Mouse (Mus musculus) macrophage (primary cell): ENCODE measurements around the gene Ube2cbp. TPM values are rescaled to one million over a fixed set of nuclear protein-coding genes. Genes with fewer than 3 reads are reported as not detected.

ENCODE experiments used
- H3K27ac ChIP-seq: fragments of 350-480 bp; formaldehyde crosslinking; 2 replicates; pipeline ENCODE4 v1.9.0; 2021
- H3K36me3 ChIP-seq: fragments of 350-480 bp; formaldehyde crosslinking; 2 replicates; pipeline ENCODE4 v1.9.0; 2021; ENCODE audit errors: inconsistent target
- H3K4me3 ChIP-seq: fragments of 350-480 bp; formaldehyde crosslinking; 2 replicates; pipeline ENCODE4 v1.9.0; 2021; ENCODE audit errors: inconsistent target
- H3K79me2 ChIP-seq: fragments of 350-480 bp; formaldehyde crosslinking; 2 replicates; pipeline ENCODE4 v1.9.0; 2021; ENCODE audit errors: inconsistent target
- WGBS: methylation state at CpG from one replicate; pipeline ENCODE4 v1.1.7; 2026; ENCODE audit warnings: inconsistent platforms; ENCODE audit not compliant: missing documents; 5-methylcytosine and 5-hydroxymethylcytosine counted together
- polyA plus RNA-seq: library from polyadenylated mRNA; stranded (reverse); fragments of 250-400 nt; gene quantifications from 3 replicates; pipeline ENCODE4 v1.2.4, GENCODE M21; 2018; ENCODE audit warnings: inconsistent platforms

Ube2cbp gene
- polyA plus RNA-seq, 1 experiment from 2014 or later: not detected

- Histone ChIP-seq H3K27ac (no peak overlapping the region), H3K79me2 (no peaks in the 10 kb centered on the region), H3K4me3 (no peak overlapping the region), H3K36me3 (no peaks in the 10 kb centered on the region)
- WGBS: 93% methylated on average over 2 of the region's 2 CpGs
These were observed 74.0 kb downstream of the Ube2cbp start for GRCm38 (mm10) chr9:86390713-86391112.

DNA sequence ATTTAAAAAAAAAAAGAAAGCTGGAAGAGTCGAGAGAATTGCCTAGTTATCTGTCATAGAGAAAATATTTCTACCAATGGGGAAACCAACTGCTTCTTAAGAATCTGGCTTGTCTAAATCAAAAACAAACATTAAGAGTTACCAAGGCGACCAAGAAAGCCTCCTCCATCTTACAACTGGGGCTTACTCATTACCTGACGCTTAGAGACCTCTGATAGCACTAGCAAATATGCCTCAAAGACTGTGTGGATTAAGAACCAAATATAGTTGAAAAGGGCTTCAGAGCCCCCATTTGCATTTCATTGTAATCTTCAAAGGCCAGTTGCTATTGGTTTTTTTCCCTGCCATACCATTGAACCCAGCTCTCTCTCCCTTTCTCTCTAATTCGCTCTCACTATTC, 76.2 kb downstream of the Ube2cbp start:
- H3K36me3 ChIP-seq: no peaks in the 10 kb centered on the region
- WGBS: 93% methylated on average over 4 of the region's 4 CpGs
- no peak overlapping the region for H3K4me3 ChIP-seq
- no peak overlapping the region for H3K27ac ChIP-seq
- H3K79me2 ChIP-seq: no peaks in the 10 kb centered on the region

DNA sequence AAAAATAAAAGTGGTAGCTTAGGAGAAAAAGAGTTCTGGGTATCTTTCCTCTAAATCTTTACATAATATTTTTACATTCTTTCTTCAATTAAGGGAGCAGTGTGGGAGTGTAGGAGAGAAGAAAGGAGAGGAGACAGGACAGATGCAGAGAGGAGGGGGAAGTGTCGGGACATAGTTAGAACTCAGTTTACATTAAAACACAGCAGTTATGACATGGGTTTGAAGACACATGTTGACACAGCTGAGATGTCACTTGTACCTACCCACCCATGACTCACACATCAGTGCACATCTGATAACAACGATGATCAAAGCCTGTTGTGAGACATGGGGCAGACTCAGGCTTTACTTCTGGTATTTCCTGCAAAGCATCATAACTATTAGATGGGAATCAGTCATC, 87.8 kb downstream of the Ube2cbp start:
- WGBS: 57% methylated on average over 2 of the region's 2 CpGs
- Histone ChIP-seq H3K4me3 (no peak overlapping the region), H3K27ac (no peak overlapping the region), H3K36me3 (no peaks in the 10 kb centered on the region), H3K79me2 (no peaks in the 10 kb centered on the region)

- 61% methylated on average over 12 of the region's 12 CpGs for WGBS
- no peaks in the 10 kb centered on the region for H3K36me3 ChIP-seq
These were observed 91.8 kb downstream of the Ube2cbp start for GRCm38 (mm10) chr9:86372783-86373567.

DNA sequence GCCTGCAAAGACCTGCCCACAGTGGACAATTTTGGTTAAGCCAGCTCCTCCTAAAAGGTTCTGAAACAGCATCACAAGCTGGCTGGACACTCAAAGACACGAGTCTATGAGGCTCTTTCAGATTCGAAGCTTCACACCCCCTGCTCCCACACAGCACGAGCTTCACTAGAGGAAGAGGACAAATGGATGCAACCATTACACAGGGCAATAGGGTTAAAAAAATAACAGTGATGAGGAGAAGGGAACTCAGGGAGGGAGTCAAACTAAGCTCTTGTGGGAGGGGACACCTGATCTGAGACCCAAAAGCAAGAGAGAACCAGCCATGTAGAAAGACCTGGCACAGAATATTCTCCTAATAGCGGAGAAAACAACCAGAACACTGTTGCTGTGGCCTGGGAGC, 95.5 kb downstream of the Ube2cbp start:
- Histone ChIP-seq H3K79me2 (no peaks in the 10 kb centered on the region), H3K36me3 (no peaks in the 10 kb centered on the region), H3K27ac (no peak overlapping the region), H3K4me3 (no peak overlapping the region)
- WGBS: 89% methylated on average over 3 of the region's 4 CpGs

More at GRCm38 (mm10) chr9:86372783-86373567, 91.8 kb downstream of the Ube2cbp start:
- Histone ChIP-seq H3K4me3 (no peak overlapping the region), H3K79me2 (no peaks in the 10 kb centered on the region), H3K27ac (no peak overlapping the region)

DNA sequence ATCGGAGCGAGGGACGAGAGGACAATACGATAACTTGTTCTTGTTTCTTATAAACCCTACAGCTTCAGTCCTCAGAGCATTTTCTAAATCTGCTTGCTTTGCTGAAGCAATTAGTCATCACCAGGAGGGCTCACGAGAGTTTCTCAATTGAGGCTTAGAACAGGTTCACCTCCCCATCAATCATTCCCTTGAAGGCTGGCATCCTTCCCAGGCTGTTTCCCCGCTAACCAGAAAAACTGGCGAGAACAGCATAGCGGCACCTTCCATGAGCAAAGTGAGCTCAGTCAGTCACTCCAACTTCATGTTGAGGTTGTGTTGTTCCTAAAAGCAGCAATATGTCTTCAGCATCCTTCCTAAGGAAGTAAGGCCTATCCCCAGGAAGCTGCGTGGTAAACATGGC, 104.2 kb downstream of the Ube2cbp start:
- H3K36me3 ChIP-seq: no peaks in the 10 kb centered on the region
- WGBS: 53% methylated on average over 9 of the region's 9 CpGs

DNA sequence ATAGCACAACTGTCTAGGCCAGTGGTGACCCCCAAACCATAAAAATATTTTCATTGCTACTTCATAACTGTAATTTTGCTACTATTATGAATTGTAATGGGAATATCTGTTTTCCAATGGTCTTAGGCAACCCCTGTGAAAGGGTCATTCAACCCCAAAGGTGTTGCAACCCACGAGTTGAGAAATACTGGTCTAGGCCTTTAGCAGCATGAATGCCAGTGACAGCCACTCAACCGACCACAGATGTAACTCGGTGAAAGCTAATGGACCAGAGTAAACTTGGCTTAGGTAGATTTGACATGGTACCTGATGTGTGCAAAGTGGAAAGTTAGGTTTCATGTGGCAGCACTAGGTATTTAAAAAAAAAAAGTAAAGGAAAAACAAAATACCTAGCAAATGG, 108.9 kb downstream of the Ube2cbp start:
- no peaks in the 10 kb centered on the region for H3K79me2 ChIP-seq
- H3K36me3 ChIP-seq: no peaks in the 10 kb centered on the region
- no peak overlapping the region for H3K4me3 ChIP-seq
- no peak overlapping the region for H3K27ac ChIP-seq
- WGBS: 43% methylated on average over 3 of the region's 3 CpGs

More for the DNA sequence above, 104.2 kb downstream of the Ube2cbp start:
- Histone ChIP-seq H3K27ac (no peak overlapping the region), H3K79me2 (no peaks in the 10 kb centered on the region), H3K4me3 (no peak overlapping the region)

DNA sequence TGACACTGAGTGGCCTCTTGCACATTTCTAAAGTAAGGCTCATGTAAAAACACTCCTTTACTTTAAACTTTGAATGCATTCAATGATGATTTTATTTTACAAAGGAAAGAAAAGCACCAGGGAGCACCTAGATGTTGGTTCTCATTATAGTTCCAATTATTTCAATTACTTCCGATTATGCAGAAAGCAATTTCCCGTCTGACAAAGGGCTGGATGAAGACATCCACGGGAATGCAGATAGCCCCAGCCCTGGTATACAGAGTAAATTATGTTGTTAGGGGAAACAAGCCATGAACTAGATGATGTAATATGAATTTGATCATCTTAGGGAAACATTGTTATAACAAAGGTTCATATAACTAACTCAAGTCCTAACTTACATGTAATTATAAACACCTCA, 113.3 kb downstream of the Ube2cbp start:
- no peak overlapping the region for H3K27ac ChIP-seq
- H3K79me2 ChIP-seq: no peaks in the 10 kb centered on the region
- H3K36me3 ChIP-seq: no peaks in the 10 kb centered on the region
- WGBS: 92% methylated on average over 3 of the region's 3 CpGs
- no peak overlapping the region for H3K4me3 ChIP-seq

DNA sequence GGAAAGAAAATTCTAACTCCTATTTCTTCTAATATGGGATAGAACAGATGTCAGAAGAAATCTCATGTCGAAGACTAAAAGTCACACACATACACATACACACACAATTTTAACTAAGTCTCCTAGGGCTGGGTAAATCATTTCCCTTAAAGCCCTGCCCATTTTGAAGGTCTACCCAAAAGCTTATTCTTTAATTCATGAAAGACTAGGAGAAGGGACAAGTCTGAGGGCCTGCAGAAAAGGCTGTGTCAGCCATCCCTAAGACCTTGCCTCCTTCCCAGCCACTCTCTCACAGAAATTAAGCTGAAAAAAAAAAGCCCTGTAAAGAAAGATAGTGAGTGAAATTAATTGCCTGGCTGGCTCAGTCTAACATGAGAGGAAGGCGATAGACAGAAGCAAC, 128.0 kb downstream of the Ube2cbp start:
- Histone ChIP-seq H3K79me2 (no peaks in the 10 kb centered on the region), H3K4me3 (no peak overlapping the region), H3K27ac (no peak overlapping the region), H3K36me3 (no peaks in the 10 kb centered on the region)
- WGBS: 90% methylated on average over 2 of the region's 2 CpGs

GRCm38 (mm10) chr9:86336361-86336760, 128.4 kb downstream of the Ube2cbp start:
- 80% methylated on average over 3 of the region's 3 CpGs for WGBS
- H3K4me3 ChIP-seq: no peak overlapping the region
- no peak overlapping the region for H3K27ac ChIP-seq
- H3K79me2 ChIP-seq: no peaks in the 10 kb centered on the region
- no peaks in the 10 kb centered on the region for H3K36me3 ChIP-seq

GRCm38 (mm10) chr9:86335588-86335987, 129.2 kb downstream of the Ube2cbp start:
- WGBS: 89% methylated on average over 4 of the region's 4 CpGs
- H3K36me3 ChIP-seq: no peaks in the 10 kb centered on the region
- no peaks in the 10 kb centered on the region for H3K79me2 ChIP-seq
- no peak overlapping the region for H3K27ac ChIP-seq
- no peak overlapping the region for H3K4me3 ChIP-seq

GRCm38 (mm10) chr9:86334357-86334756, 130.4 kb downstream of the Ube2cbp start:
- Histone ChIP-seq H3K4me3 (no peak overlapping the region), H3K36me3 (no peaks in the 10 kb centered on the region), H3K79me2 (no peaks in the 10 kb centered on the region), H3K27ac (no peak overlapping the region)
- WGBS: 88% methylated on average over 5 of the region's 5 CpGs

- Histone ChIP-seq H3K27ac (no peak overlapping the region), H3K36me3 (no peaks in the 10 kb centered on the region), H3K79me2 (no peaks in the 10 kb centered on the region), H3K4me3 (no peak overlapping the region)
- 95% methylated on average over 3 of the region's 3 CpGs for WGBS
These were observed 134.2 kb downstream of the Ube2cbp start for GRCm38 (mm10) chr9:86330591-86330990.

DNA sequence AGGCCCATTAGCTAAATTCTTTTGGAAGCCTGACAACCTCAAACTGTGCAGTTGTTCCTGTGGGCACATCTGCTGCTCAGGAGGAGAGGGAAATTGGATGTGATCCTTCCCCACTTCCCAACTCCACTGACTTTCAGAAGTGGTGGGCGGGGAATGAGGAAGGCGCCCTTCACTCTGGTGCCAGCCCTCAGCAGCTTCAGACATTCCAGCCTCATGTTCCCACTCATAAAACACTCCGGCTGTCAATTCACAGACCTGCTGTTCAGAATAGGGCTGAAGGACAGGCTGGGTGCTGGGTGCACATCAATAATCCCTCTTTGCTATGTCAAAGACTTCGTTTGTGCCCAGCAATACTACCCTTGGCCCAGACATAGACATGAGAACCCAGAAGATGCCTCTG, 136.5 kb downstream of the Ube2cbp start:
- 95% methylated on average over 4 of the region's 4 CpGs for WGBS
- Histone ChIP-seq H3K79me2 (no peaks in the 10 kb centered on the region), H3K27ac (no peak overlapping the region), H3K36me3 (no peaks in the 10 kb centered on the region), H3K4me3 (no peak overlapping the region)

GRCm38 (mm10) chr9:86327341-86327740, 137.4 kb downstream of the Ube2cbp start:
- Histone ChIP-seq H3K27ac (no peak overlapping the region), H3K4me3 (no peak overlapping the region), H3K79me2 (no peaks in the 10 kb centered on the region), H3K36me3 (no peaks in the 10 kb centered on the region)
- WGBS: 85% methylated on average over 3 of the region's 3 CpGs

DNA sequence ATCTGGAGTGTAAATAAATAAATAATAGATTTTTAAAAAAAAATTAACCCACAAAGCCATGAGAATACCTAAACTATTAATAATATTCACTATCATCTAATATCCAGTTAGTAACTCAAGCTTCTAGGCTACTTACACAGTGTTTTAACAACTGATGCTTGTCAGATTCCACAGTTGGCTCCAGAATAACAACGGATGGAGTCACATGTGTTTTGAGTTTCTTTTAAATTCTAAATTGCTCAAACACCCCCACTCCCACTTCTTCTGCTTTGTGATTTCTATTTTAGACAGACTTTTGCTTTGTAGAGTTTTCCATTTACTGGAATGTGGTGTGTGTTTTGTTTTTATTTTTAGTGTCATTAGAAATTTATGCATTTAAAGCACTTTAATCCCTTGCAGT, 140.0 kb downstream of the Ube2cbp start:
- 80% methylated on average over 1 of the region's 1 CpGs for WGBS
- Histone ChIP-seq H3K36me3 (no peaks in the 10 kb centered on the region), H3K27ac (no peak overlapping the region), H3K79me2 (no peaks in the 10 kb centered on the region), H3K4me3 (no peak overlapping the region)
